Mouse (Mus musculus) embryonic facial prominence, embryonic 10.5 days (tissue): ENCODE results near the gene Cntln. TPM values are rescaled to one million over a fixed set of nuclear protein-coding genes. Genes with fewer than 3 reads are reported as not detected.
A peak's percentile ranks its signal among the peaks of the same experiment; 100 is the strongest.

ENCODE experiments used
- DNase-seq: peaks from one replicate; pipeline ENCODE4 v3.0.0-alpha.2; 2017; ENCODE audit warnings: low spot score
- H3K27ac ChIP-seq: fragments of 300-500 bp; sonication (generic); replicated peaks from 2 replicates; pipeline ENCODE4 v1.5.1; 2016; ENCODE audit warnings: mild to moderate bottlenecking
- H3K27me3 ChIP-seq: fragments of 300-500 bp; sonication (generic); replicated peaks from 2 replicates; pipeline ENCODE4 v1.6.1; 2016; ENCODE audit warnings: low read depth, mild to moderate bottlenecking; ENCODE audit not compliant: poor library complexity, severe bottlenecking
- H3K36me3 ChIP-seq: fragments of 300-500 bp; sonication (generic); replicated peaks from 2 replicates; pipeline ENCODE4 v1.6.1; 2016; ENCODE audit warnings: mild to moderate bottlenecking, moderate library complexity
- H3K4me1 ChIP-seq: fragments of 300-500 bp; sonication (generic); 2 replicates; pipeline ENCODE4 v1.6.1; 2016
- H3K4me3 ChIP-seq: fragments of 300-500 bp; sonication (generic); 2 replicates; pipeline ENCODE4 v1.5.1; 2016; ENCODE audit warnings: mild to moderate bottlenecking, moderate library complexity
- H3K9me3 ChIP-seq: fragments of 300-500 bp; sonication (generic); 2 replicates; pipeline ENCODE4 v1.6.1; 2016; ENCODE audit warnings: mild to moderate bottlenecking
- WGBS: fragments of 180-500 bp; shearing (Covaris S2); methylation state at CpG from one replicate; pipeline ENCODE4 v1.1.7; 2016; 5-methylcytosine and 5-hydroxymethylcytosine counted together
- polyA plus RNA-seq: library from polyadenylated mRNA; unstranded; fragments of >200 nt; fragmentation: Nextera tagmentation; extraction: Ambion mirVana; gene quantifications from 2 replicates; pipeline ENCODE4 v1.2.1, GENCODE M21; 2016

Cntln gene
- polyA plus RNA-seq, 1 experiment from 2014 or later, result 6.5 TPM

DNA sequence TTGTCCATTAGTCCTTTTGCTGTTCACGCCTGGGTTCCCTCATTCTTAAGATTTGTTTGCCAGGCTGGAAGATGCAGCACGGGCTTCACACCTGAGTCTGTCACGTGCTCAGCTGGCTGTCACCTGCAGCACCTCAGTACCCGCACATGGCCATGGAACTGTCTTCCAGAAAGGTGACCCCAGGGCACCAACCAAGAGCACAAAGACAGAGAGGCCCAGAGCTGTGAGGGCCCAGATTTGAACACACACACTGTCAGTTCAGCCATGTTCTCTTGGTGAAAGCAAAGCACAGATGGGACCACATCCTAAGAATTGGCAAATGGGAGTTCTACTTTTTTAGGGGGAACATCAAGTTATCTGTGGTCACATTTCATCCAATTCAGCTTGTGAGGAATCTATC is 211.9 kb downstream of the Cntln start:
- 77% methylated on average over 4 of the region's 4 CpGs for WGBS
- H3K4me1 ChIP-seq, result no peaks in the 10 kb centered on the region
- H3K27me3 ChIP-seq, result no peaks in the 10 kb centered on the region
- DNase-seq, result no peak
- no peaks in the 10 kb centered on the region for H3K9me3 ChIP-seq
- no peak overlapping the region for H3K27ac ChIP-seq
- no peaks in the 10 kb centered on the region for H3K36me3 ChIP-seq
- no peak overlapping the region for H3K4me3 ChIP-seq

DNA sequence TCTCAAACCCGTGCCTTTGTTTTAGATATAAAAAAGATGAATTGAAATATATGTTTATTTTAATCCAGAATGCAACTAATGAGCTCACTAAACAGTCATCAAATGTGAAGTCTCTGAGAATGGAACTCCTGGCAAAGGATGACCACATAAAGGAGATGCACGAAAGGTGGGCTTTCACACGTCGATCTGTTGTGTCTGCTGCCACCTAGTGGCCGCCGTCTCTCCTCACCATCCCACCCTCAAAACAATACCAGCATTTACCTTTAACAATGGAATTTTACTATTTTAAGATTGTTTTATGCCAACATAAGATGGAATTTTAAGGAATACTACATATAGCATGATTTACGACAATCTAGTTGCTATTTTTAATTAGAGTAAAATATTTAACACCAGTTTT is 212.6 kb downstream of the Cntln start:
- 15% methylated on average over 7 of the region's 7 CpGs for WGBS
- H3K27me3 ChIP-seq, result no peaks in the 10 kb centered on the region
- DNase-seq, result peak; percentile 78
- no peaks in the 10 kb centered on the region for H3K9me3 ChIP-seq
- no peak overlapping the region for H3K4me3 ChIP-seq
- H3K4me1 ChIP-seq, result no peaks in the 10 kb centered on the region
- no peak overlapping the region for H3K27ac ChIP-seq
- H3K36me3 ChIP-seq, result no peaks in the 10 kb centered on the region

- no peaks in the 10 kb centered on the region for H3K36me3 ChIP-seq
- H3K27me3 ChIP-seq, result no peaks in the 10 kb centered on the region
- 93% methylated on average over 4 of the region's 4 CpGs for WGBS
- DNase-seq, result no peak
- no peak overlapping the region for H3K4me3 ChIP-seq
- H3K9me3 ChIP-seq, result no peaks in the 10 kb centered on the region
- H3K4me1 ChIP-seq, result no peaks in the 10 kb centered on the region
- H3K27ac ChIP-seq, result no peak overlapping the region
Observed at GRCm38 (mm10) chr4:85102168-85102567, 218.1 kb downstream of the Cntln start.

DNA sequence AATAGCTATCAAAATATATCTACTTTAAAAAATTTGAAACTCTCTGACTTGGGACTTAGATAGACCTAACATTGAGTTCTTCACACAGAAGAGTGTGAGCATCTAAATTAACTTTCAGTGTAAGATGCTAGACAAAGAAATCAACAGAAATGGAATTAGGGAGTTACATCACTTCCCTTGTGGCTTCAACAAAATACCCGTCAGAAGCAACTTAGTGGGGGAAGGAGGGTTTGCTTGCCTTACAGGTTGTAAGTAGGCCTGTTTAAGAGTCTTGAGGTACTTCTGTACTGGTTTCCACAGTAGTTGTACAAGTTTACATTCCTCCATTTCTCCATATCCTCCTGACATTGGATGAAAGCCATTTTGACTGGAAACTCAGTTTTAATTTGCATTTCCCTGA is 222.3 kb downstream of the Cntln start:
- DNase-seq, result no peak
- 74% methylated on average over 1 of the region's 1 CpGs for WGBS
- Histone ChIP-seq H3K4me1 (no peaks in the 10 kb centered on the region), H3K4me3 (no peak overlapping the region), H3K27me3 (no peaks in the 10 kb centered on the region), H3K9me3 (no peaks in the 10 kb centered on the region), H3K36me3 (no peaks in the 10 kb centered on the region), H3K27ac (no peak overlapping the region)

DNA sequence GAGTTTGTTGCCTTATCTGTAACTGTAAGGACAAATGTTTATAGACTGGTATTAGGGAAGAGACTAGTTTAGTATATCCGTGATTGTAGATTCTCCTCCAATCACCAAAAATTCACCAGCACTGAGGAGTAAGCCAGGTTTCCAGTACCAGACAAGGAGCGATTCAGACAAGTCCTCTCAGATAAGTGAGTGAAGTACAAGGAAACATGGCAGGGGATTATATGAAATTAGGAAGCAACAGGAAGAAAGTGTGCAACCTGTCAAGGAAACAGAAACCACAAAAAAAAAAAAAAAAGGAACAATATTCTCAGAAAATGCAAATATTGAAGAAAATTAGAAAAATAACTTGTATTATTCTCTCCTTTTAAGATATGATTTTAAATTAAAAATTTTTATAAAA is 222.9 kb downstream of the Cntln start:
- 86% methylated on average over 2 of the region's 2 CpGs for WGBS
- DNase-seq, result no peak

GRCm38 (mm10) chr4:85120271-85120670 is 236.2 kb downstream of the Cntln start:
- WGBS, result 91% methylated on average over 3 of the region's 3 CpGs
- DNase-seq, result no peak
- no peak overlapping the region for H3K4me3 ChIP-seq
- no peaks in the 10 kb centered on the region for H3K4me1 ChIP-seq
- no peaks in the 10 kb centered on the region for H3K36me3 ChIP-seq
- no peaks in the 10 kb centered on the region for H3K9me3 ChIP-seq
- no peak overlapping the region for H3K27ac ChIP-seq
- no peaks in the 10 kb centered on the region for H3K27me3 ChIP-seq

More for the DNA sequence above, 222.9 kb downstream of the Cntln start:
- Histone ChIP-seq H3K9me3 (no peaks in the 10 kb centered on the region), H3K36me3 (no peaks in the 10 kb centered on the region), H3K4me3 (no peak overlapping the region), H3K27me3 (no peaks in the 10 kb centered on the region), H3K27ac (no peak overlapping the region), H3K4me1 (no peaks in the 10 kb centered on the region)

GRCm38 (mm10) chr4:85149726-85150125 is 265.6 kb downstream of the Cntln start:
- Histone ChIP-seq H3K27me3 (no peaks in the 10 kb centered on the region), H3K27ac (no peak overlapping the region), H3K36me3 (no peaks in the 10 kb centered on the region), H3K4me1 (no peaks in the 10 kb centered on the region), H3K9me3 (no peaks in the 10 kb centered on the region), H3K4me3 (no peak overlapping the region)
- 82% methylated on average over 5 of the region's 5 CpGs for WGBS
- DNase-seq, result no peak

DNA sequence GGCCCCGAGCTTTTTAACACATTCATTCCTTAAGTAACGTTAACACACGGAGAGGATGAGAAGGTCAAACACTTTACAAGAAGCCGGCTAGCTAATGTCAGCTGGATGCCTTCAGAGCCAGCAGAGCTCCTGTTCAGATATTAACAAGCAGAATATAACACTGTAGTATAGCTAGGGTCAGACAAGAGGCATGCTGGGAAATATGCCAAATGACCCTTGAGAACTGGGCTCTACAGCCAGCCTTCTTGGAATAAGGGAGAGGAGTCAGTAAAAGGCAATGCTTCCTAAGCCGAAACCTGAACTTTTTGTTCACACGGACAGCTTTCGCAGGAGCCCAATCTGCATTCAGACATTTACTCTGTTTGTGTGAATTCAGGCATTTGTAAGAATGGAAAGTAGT is 267.8 kb downstream of the Cntln start:
- no peaks in the 10 kb centered on the region for H3K27me3 ChIP-seq
- no peaks in the 10 kb centered on the region for H3K4me1 ChIP-seq
- no peak for DNase-seq
- H3K4me3 ChIP-seq, result no peak overlapping the region
- no peaks in the 10 kb centered on the region for H3K36me3 ChIP-seq
- no peaks in the 10 kb centered on the region for H3K9me3 ChIP-seq
- WGBS, result 90% methylated on average over 7 of the region's 7 CpGs
- no peak overlapping the region for H3K27ac ChIP-seq

DNA sequence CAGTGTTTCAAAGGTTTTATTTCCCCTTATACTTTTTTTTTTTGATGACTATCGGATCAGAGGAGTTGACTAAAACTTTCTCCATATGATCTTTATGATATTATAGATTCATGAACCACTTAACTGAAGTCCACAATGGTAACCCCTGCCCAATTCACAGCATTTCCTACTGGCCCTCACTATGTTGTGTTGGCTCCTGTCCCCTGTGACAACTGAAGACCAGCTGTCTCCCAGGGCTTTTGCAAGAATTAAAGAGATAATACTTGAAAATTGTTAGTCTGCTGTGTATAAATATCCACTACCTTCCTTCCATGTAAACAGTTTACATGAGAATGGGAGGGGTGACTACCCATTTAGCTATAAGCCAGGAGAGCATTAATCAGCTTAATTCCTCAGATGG is 270.3 kb downstream of the Cntln start:
- Histone ChIP-seq H3K4me3 (no peak overlapping the region), H3K27me3 (no peaks in the 10 kb centered on the region), H3K9me3 (no peaks in the 10 kb centered on the region), H3K36me3 (no peaks in the 10 kb centered on the region), H3K4me1 (no peaks in the 10 kb centered on the region), H3K27ac (no peak overlapping the region)
- no peak for DNase-seq
- 96% methylated on average over 1 of the region's 1 CpGs for WGBS

- 62% methylated on average over 4 of the region's 4 CpGs for WGBS
- DNase-seq, result no peak
- no peak overlapping the region for H3K27ac ChIP-seq
Observed at GRCm38 (mm10) chr4:85161156-85161555, 277.0 kb downstream of the Cntln start.

GRCm38 (mm10) chr4:85162468-85163312 is 278.6 kb downstream of the Cntln start:
- peak overlapping the region; percentile 30; the same call in 1 of the 2 replicates for H3K27ac ChIP-seq
- 28% methylated on average over 27 of the region's 27 CpGs for WGBS
- peak overlapping the region; percentile 25; the same call in 1 of the 2 replicates for H3K4me3 ChIP-seq

More at GRCm38 (mm10) chr4:85161156-85161555, 277.0 kb downstream of the Cntln start:
- Histone ChIP-seq H3K9me3 (no peaks in the 10 kb centered on the region), H3K4me3 (no peak overlapping the region), H3K36me3 (no peaks in the 10 kb centered on the region), H3K4me1 (0 out of 2 replicates have a peak, but pooled peaks cover 2% of the 10 kb centered on the region), H3K27me3 (peaks cover 7% of the 10 kb centered on the region; the same call in 1 of the 2 replicates)

DNA sequence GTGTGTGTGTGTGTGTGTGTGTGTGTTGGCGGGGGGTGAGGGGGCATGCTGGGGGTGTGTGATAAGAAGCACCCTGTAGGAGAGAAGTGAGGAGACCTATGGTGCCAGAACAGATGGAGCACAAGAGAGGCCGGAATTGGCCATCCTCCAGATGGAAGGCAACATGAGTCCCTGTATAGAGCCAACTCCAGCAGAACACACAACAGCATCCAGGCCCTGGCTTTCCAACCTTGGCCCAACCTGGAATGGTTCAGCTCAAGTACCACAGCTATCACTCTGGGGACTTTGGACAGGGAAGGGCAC is 279.2 kb downstream of the Cntln start:
- Histone ChIP-seq H3K27me3 (peaks cover 7% of the 10 kb centered on the region; the same call in 1 of the 2 replicates), H3K27ac (no peak overlapping the region), H3K4me3 (no peak overlapping the region), H3K4me1 (0 out of 2 replicates have a peak, but pooled peaks cover 2% of the 10 kb centered on the region), H3K9me3 (no peaks in the 10 kb centered on the region), H3K36me3 (no peaks in the 10 kb centered on the region)
- WGBS, result 86% methylated on average over 2 of the region's 2 CpGs
- no peak for DNase-seq

More at GRCm38 (mm10) chr4:85162468-85163312, 278.6 kb downstream of the Cntln start:
- Histone ChIP-seq H3K9me3 (no peaks in the 10 kb centered on the region), H3K36me3 (no peaks in the 10 kb centered on the region), H3K4me1 (0 out of 2 replicates have a peak, but pooled peaks cover 2% of the 10 kb centered on the region), H3K27me3 (peaks cover 7% of the 10 kb centered on the region; the same call in 1 of the 2 replicates)
- DNase-seq, result peak; percentile 73

DNA sequence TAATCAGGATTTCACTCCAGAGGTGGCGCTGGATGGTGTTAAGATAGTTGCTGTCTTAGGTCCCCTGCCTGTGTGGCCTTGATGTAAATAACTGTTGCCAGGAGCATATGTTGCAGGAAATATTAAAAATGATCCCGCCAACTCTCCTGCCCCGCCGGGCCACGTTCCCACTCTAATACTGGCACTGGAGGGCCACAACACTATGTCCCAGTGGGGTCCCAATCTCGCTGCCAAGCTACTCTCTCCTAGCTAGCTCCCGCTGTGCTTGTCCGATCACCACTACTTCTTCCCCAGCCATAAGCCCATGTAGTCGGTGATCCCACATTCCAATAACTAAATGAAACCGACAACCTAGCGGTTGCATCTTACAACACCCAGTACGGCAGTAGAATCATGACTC is 283.9 kb downstream of the Cntln start:
- 93% methylated on average over 12 of the region's 12 CpGs for WGBS
- DNase-seq, result no peak
- H3K9me3 ChIP-seq, result no peaks in the 10 kb centered on the region
- H3K4me1 ChIP-seq, result no peaks in the 10 kb centered on the region
- no peaks in the 10 kb centered on the region for H3K27me3 ChIP-seq
- no peak overlapping the region for H3K4me3 ChIP-seq
- H3K27ac ChIP-seq, result no peak overlapping the region
- H3K36me3 ChIP-seq, result no peaks in the 10 kb centered on the region
